Mouse (Mus musculus) embryo, embryonic 10.5 days (tissue): Measurements from ENCODE around the gene 4930402H24Rik.
A peak's percentile ranks its signal among the peaks of the same experiment; 100 is the strongest.
"Not testable (repeated sequence)": the region's sequence is repeated elsewhere in the genome, so short reads cannot be mapped to it uniquely, and the experiment has no call there.

ENCODE experiments used
- DNase-seq: peaks from one replicate; pipeline ENCODE4 v3.0.0-alpha.2; 2015; ENCODE audit warnings: low spot score

4930402H24Rik gene

DNA sequence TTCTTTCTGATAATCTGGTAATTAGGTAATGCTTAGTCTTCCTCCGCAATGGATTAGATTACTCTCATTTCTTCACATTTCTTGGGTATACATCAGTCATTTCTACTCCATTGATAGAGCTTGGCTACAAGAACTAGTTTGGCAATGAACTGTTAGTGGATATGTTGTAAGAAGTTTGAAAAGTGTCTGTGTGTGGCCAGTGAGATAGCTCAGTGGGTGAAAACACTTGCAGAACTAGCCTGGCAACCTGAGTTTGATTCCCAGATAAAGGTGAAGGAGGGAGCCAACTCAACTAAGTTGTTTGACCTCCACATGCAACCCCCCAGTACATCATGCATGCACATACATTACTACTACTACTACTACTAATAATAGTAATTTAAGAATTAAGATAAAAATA is 53.2 kb downstream of the 4930402H24Rik start:
- DNase-seq: no peak

DNA sequence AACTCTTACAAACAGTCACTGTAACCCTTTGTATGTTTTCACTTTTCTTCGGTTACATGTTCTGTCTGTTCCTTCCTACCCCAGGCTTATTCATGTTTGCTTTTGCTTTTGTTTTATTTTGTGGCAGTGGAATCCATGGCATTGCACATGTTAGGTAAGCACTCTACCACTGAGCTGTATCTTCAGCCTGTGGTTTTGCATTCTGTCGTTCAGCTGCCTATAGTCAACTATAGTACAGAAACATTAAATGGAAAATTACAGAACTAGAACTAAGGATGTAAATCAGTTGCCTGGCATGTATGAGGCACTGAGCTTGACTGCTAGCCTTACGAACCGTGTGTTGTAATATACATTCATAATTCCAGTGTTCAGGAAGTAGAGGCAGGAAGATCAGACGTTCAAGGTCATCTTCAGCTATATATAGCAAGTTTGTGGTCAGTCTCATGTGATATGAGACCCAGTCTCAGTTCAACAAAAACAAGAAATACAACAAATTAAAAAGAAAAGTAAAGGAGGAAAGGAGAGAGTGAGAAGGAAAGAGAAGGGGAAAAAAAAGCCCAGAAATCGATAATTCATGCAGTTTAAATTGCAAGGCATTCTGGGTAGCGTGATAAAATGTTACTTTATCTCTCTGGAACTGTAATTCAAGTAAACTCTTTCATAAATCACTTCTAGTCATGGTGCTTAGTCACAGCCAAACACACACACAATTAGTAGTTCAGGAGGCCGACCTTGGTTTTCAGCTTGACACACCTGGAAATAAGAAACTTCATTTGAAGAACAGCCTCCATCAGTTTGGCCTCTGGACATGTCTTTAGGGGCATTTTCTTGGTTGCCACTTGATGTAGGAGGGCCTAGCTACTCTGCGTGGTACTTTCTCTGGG is 54.6 kb downstream of the 4930402H24Rik start:
- no peak for DNase-seq

DNA sequence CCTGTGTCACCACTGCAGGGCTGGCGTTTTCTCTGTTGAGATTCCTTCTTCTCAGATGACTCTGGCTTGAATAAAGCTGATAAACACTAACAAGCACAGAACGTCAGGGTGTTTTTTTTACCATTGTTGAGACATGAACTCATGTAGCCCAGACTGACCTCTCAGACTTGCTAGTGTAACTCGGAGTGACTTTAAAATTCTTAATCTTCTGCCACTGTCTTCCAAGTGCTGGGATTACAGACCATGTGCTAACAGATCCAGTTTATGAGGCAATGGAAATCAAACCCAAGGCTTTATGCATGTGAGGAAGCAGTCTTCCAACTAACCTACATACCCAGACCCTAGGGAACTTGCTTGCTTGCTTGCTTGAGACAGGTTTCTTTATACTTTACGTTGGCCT is 56.5 kb downstream of the 4930402H24Rik start:
- DNase-seq: no peak

DNA sequence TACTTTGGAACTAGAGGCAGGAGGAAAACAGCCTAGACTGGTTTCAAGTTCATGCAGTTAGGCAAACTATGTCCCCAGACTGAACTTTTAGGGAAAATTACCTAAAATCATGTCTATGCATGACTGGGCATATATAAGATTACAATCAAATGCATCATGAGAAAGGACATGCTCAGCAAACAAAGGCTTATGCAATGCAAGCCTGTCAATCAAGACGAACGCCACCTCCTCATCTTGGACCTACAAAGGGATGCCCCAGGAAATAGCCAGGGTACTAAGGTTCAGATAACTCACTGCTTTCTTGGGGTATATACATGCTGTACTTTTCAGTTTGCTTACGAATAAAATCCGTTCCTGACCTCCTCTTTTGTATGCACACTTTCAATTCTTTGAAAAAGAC is 57.9 kb downstream of the 4930402H24Rik start:
- DNase-seq: no peak

DNA sequence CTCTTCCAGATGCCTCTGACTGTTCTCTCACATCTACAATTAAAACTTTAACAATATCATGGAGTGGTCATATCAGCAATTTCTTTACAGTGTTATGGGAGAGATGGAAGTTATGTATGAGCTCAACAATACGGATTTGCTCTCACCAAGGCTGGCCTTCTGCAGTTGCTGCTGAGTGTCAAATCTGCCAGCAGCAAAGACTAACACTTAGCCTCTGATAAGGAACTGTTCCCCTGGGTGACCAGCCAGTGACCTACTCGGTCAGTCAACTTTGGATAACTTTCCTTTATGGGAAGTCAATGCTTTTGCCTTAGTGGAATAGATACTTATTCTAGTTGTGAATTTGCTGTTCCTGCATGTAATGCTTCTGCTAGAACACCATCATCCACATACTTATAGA is 62.6 kb downstream of the 4930402H24Rik start:
- DNase-seq: no peak

DNA sequence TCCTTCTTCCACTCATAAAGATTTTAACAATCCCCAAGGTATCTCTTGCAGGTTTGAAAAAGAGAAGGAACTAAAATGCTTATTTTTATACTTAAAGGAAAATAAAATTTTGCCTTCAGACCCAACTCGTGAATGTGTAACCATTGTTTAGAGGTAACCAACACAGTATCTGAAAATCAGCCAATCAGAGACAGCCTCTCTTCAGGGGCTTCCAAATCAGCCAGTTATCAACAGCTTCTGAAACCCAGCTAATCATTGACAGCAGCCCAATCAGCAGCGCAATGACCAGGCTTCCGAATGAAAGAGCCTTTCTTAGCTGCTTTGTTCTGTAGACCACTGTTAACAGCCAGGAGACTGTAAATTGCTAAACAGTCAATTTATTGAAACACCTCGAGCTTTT is 65.4 kb downstream of the 4930402H24Rik start:
- peak; percentile 93 for DNase-seq

DNA sequence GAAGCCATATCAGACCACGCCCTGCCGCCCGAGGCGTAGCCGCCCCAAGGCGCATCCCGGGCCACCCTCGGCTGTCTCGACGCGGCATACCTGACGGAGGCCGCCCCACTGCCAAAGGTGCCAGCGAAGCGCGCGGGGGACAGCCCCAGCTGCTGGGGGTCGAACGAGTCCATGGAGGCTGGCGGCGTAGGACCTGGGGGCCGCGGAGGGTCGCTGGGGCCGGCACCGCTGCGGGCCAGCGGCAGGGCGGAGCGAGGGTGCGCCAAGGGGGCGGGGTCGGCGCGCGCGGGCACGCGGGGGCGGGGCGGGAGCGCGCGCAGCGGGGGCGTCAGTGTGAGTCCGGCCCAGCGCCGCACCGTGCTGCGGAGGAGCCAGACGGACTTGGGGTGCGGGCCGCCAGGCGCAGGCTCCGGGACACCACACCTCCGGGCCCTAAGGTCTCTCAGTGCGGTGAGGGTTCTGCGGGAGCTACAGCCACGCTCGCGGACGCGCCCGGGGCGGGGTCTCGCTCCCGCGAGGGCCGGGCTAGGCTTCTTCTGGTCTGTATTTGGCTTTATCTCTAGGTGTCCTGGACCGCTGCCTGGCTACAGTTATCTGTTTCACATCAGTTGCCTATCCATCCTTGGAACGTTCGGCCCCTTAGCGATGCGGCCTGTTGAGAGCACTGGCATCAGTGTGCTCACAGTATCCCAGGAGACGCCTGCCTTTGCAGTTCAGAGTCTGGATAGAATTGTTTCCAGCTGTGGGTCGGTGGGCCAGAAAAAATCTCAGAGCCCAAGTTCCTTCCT is 66.1 kb downstream of the 4930402H24Rik start:
- peak; percentile 83 for DNase-seq

DNA sequence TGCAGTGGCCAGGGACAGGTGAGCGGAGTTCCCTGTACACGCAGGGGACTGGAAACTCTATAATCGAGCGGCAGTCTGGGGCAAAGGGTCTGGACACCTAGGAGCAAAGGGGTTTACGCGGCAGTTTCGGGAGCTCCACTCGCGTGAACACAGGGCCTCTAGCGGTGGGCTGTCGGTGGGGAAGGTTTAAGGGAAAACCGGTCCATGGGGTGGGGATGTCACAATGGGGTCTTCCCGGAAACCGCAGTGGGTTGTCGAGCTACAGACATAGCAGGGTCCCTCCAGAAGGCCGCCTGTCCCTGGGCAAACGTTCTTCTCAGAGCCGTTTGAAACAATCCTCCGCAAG is 66.7 kb downstream of the 4930402H24Rik start:
- peak; percentile 74 for DNase-seq

DNA sequence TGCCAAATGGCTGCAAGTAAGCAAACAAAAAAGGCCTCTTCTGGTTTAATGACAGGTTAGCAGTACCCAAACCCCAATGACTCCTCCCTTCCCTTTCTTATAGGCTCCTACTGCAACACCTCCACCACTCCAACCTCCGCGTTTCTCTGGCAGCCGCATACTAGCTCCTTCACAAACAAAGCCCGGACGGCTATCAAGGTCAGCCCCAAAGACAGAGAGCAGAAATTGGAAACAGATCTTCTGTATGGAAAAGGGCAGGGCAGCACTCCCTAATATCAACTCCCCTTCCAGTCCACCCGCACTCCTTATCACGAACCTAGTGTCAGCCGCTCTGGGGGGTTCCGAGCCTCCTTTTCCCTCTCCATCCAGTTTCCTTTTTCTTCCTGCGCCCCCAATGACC is 67.1 kb downstream of the 4930402H24Rik start:
- DNase-seq: peak; percentile 42

DNA sequence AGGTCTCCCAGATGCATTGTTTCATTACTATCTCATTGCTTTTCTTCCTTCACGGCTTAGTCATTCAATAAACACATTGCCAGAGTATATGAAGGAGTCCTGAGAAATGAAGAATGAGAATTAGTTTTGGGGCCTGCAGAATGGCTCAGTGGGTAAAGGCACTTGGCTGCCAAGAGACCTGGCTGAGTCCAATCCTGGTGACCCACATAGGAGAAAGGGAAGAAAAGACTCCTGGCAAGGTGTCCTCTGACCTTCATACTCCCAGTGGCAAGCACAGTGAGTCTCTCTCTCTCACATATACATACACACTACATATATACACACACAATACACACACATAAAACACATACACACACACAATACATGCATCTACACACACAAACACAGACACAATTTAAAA is 68.1 kb downstream of the 4930402H24Rik start:
- no peak for DNase-seq

DNA sequence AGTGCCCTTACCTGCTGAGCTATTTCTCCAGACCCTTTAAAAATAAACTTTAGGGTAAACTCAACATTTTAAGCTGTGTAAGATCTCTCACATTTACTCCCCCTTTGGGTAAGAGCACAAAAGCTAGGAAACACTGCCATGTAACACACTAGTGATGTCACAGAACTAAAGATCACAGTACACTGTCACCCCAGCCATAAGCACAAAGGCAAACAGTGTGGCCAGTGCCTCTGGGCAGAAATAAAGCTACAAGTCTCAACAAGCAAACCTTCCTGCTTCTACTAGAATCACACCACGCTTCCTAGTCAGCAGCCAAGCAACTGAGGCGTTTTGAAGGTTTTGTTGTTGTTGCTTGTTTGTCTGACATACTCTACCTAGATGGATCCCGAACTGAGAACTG is 72.5 kb downstream of the 4930402H24Rik start:
- DNase-seq: no peak

DNA sequence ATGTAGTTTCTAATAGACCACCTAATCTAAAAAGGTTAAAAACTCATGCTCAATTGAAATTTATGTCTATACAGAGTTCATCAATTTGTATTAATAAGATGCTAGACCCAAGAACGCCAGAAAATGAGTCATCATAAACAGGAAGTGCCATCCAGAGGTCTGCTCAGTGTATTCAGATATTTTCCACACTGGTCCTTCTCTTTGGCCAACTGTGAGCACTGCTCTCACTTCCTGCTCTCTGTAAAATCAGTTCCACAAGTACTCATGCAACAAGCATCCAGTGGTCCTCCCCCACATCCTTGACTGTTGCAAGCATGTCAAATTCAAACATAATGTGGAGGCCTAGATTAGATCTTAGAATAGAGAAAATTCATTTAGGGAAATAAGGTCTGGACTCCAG is 73.6 kb downstream of the 4930402H24Rik start:
- no peak for DNase-seq

DNA sequence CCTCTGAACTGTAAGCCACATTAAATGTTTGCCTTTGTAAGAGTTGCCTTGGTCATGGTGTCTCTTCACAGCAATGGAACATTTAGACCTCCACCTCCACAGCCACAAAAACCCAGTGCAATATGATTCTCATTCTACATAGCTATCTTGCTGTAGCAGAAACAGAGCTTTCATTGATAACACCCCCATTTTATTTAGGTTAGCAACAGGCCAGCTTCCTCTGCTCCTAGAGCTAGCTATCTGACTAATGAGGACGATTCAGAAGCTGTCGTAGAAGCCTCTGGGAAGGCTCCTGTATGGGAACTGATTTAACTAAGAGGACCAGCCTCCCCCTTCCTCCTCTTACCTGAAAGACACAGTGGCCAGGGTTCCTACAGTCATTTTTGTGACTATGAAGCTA is 74.2 kb downstream of the 4930402H24Rik start:
- no peak for DNase-seq

DNA sequence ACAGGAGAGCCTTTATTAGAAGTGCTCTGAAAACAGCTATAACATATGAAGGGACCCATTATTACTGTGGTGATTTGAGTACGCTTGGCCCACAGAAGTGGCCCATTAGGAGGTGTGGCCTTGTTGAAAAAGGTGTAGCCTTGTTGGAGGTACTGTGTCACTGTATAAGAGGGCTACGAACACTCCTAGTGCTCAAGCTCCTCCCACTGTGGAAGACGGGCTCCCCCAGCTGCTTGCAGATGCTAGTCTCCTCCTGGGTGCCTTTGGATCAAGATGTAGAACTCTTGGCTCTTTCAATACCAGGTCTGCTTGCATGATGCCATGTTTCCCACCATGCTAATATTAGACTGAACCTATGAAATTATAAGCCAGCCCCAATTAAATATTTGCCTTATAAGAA is 76.0 kb downstream of the 4930402H24Rik start:
- no peak for DNase-seq

DNA sequence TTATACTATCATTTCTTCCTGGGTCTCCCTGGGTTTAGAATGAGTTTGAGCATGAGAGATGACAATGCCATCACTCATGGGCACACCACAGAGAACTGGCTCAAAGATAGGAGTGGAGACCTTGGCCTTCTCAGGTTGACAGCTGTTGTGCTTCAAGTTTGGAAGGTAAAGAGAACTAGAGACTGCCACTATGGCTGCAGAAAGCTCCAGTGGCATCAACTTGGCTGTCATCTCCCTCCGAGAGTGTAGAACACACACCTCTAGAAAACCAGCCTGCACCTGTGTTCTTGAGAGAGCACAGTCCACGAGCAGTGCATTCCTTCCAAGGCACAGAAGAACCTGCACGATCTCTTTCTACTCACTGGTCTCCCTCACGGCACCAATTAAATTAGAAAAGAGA is 76.7 kb downstream of the 4930402H24Rik start:
- no peak for DNase-seq

DNA sequence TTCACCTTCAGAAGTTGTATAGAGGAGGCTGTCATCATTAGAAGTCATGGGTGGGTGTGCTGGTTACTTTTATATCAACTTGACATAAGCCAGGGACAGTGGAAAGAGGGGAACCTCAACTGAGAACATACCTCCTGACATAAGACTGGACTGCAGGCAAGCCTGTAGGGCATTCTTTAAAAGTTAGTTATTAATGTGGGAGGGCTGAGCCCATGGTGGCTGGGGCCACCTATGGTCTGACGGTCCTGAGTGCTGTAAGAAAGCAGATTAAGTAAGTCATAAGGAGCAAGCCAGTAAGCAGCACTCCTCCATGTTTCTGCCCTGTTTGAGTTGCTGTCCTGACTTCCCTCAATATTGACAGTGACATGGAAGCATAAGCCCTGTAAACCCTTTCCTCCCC is 77.5 kb downstream of the 4930402H24Rik start:
- DNase-seq: no peak

DNA sequence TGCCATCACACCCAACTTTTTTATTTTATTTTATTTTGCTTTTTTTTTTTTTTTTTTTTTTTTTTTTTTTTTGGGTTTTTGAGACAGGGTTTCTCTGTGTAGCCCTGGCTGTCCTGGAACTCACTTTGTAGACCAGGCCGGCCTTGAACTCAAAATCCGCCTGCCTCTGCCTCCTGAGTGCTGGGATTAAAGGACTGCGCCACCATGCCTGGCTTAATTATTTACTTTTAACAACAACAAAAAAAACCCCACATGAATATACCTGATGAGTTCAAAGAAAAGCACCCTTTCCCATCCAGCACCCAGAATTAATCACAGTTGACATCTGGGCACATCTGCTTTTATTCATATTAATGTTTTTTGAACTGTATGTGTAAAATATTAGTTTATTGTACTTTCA is 78.1 kb downstream of the 4930402H24Rik start:
- not testable (repeated sequence) for DNase-seq

DNA sequence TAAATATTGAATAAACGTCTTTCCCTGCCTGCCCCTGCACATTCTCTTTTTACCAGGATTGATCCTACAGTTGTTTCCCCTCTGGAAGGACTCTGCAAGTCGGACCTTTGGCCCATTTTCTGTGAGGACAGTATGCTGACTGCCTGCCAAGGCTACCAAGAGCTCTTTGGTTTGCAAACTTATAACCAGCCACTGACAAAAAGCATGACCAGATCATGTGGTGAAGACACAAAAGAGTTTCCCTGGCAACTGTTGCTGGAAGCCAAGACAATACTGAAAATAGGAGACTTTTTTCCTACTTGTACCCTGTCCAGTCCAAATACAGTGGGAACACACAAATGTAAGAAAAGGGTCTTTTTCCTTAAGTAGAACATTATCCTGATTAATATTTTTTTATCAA is 78.8 kb downstream of the 4930402H24Rik start:
- peak; percentile 38 for DNase-seq

DNA sequence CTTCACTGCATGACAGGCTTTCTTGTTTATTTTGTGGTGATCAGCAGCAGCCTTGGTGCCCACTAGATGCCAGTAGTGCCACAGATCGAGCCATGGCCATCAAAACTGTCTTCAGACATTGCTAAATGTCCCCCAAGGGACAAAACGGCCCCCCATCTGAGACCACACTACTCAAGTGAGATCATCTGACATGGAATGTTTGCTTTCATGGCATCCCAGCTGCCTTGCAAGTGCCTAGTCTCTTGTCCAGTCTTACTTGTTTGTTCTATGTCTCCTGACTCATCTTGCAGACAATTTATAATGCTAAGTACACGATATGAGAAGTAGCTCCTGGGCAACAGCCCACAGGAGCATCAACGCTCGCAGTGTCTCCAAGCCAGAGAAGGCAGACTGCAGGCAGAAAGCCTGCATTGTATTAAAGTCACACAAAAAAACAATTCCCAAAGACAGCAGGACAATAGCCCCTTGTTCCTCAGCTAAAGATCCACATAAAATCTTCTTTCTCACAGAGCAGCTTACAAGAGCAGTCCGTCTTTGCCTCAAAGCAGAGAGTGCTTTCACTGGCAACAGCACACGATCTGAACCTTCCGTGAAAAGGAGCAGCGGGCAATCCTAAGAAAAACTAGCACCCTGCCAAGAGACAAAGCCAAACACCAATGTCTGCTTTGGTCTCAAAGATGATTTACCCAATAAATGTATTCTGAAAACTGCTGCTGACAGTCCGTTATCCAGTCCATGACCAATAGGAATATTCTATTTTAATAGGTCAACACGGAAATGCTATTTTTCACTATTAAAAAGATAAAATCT is 87.2 kb downstream of the 4930402H24Rik start:
- DNase-seq: peak; percentile 44

DNA sequence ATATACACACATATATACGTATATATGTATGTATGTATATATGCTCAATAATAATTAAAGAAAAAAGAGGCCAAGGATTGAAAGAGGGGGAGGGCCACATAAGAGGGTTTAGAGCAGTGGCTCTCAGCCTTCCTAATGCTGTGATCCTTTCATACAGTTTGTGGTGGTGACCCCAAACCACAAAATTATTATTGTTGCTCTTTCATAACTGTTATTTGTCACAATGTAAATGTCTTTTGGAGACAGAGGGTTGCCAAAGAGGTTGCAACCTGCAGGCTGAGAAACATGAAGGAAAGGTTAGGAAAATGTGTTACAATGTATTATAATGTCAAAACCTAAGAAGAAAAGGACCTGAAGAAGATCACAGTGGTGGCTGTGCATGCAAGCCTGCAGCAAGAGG is 88.3 kb downstream of the 4930402H24Rik start:
- no peak for DNase-seq

DNA sequence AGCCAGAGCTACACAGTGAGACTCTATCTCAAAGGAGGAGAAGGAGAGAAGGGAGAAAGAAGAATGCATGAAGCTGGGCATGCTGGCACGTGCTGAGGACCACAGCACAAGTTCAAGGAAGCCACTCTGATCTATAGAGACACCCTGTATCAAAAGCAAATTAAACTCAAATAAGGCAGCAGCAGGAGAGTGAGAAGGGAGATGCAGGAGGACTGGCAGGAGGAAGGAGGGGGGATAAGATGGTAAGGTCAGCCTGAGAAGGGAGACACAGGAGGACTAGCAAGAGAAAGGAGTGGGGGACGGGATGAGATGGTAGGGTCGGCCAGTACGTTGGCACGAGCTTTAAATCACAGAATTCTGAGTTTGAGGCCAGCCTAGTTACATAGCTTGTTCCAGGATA is 90.0 kb downstream of the 4930402H24Rik start:
- DNase-seq: no peak

DNA sequence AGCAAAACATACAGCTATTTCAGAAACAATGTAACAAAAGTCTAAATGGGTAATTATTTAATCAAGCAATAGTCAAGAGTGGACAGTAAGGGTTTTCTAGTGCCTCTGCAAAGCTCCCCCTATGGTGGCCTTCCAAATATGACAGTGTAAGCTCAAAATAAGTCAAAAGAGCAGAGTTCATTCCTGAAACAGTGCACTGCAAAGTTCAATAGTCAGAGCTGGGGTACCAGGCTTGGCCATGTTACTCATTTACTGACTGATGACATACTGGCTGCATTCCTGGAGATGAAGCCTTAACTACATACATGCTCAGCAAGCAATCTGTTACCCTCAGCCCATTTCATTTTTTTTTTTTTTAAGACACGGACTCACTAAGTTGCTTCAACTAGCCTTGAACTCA is 91.7 kb downstream of the 4930402H24Rik start:
- DNase-seq: no peak

DNA sequence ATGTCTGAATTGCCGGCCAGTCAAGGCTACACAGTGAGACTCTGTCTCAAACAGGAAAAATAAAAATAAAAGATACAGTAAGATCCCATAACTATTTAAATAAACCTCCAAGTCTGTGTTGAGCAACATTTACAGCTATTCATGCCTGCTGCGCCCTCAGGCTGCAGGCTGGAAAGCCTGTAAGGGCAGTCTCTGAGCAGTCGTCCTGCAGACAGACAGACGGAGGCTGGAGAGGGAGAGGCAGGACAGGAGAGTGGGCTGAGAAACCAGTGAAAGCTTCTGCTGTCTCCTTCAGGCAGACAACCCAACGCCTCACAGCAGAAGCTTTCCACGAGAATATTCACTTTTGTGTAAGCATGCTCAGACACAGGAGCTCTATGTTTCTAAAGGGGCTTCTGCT is 92.5 kb downstream of the 4930402H24Rik start:
- DNase-seq: no peak
